ENCODE assay signal across 11 mouse cellular contexts in genomic region chr10:77613409-77613808, GRCm38 (mm10). TPM values are rescaled to one million over a fixed set of nuclear protein-coding genes. Genes with fewer than 3 reads are reported as not detected.
DNase-seq lines count a peak whose midpoint lies in the region; ATAC-seq lines count a peak whose summit lies in the region.
"Had no signal": no experiment of that assay in that cellular context is flagged by ENCODE, and none has a peak within 500 bp of the region (broad histone marks: within the 10 kb centered on the region; RNA-seq: fewer than 3 reads in every experiment).

No protein-coding gene starts in this region.

- H3K9me3 ChIP-seq in hindbrain, embryonic 13.5 days = no peaks in the 10 kb centered on the region
- H3K9me3 ChIP-seq in hindbrain, embryonic 10.5 days = no peaks in the 10 kb centered on the region
- H3K9me3 ChIP-seq: neural tube, embryonic 12.5 days had no signal

- H3K4me3 ChIP-seq in hindbrain, embryonic 13.5 days = no peak overlapping the region
- no peak overlapping the region for H3K4me3 ChIP-seq in hindbrain, embryonic 10.5 days
- H3K4me3 ChIP-seq: neural tube, embryonic 12.5 days had no signal

- H3K9ac ChIP-seq in hindbrain, embryonic 13.5 days = no peak overlapping the region
- H3K9ac ChIP-seq: neural tube, embryonic 12.5 days had no signal

- no peaks in the 10 kb centered on the region for H3K27me3 ChIP-seq in hindbrain, embryonic 13.5 days
- H3K27me3 ChIP-seq in hindbrain, embryonic 10.5 days (ENCODE audit: insufficient read depth, poor library complexity, severe bottlenecking) = no peaks in the 10 kb centered on the region
- H3K27me3 ChIP-seq: CH12.LX; neural tube, embryonic 12.5 days had no signal

- 95% methylated on average over 3 of the region's 3 CpGs for WGBS in hindbrain, embryonic 13.5 days
- 92% methylated on average over 3 of the region's 3 CpGs for WGBS in hindbrain, embryonic 10.5 days

- no peak for ATAC-seq in hindbrain, embryonic 13.5 days (ENCODE audit: low FRiP score)
- ATAC-seq: hindbrain, embryonic 16.5 days had no signal

- H3K36me3 ChIP-seq in hindbrain, embryonic 13.5 days = peaks cover 86% of the 10 kb centered on the region
- H3K36me3 ChIP-seq in hindbrain, embryonic 10.5 days = peaks cover 98% of the 10 kb centered on the region

- peaks cover 16% of the 10 kb centered on the region for H3K4me1 ChIP-seq in hindbrain, embryonic 13.5 days (replicated peaks)
- H3K4me1 ChIP-seq in hindbrain, embryonic 10.5 days (replicated peaks) = no peaks in the 10 kb centered on the region
- H3K4me1 ChIP-seq: neural tube, embryonic 12.5 days had no signal

- no peak overlapping the region for H3K4me2 ChIP-seq in hindbrain, embryonic 13.5 days
- H3K4me2 ChIP-seq: neural tube, embryonic 12.5 days had no signal

- DNase-seq in hindbrain, embryonic 10.5 days (ENCODE audit: low spot score) = no peak
- DNase-seq in heart, adult 11 months = peak; percentile 99
- peak; percentile 86 to 87 for DNase-seq in kidney, adult 8-10 months
- DNase-seq in lung, postnatal 25 days (ENCODE audit: low spot score) = peak; percentile 91
- DNase-seq in left cerebral cortex, adult 9 months (ENCODE audit: low spot score in 2 of 2) = no peak
- no peak for DNase-seq in layer of hippocampus, postnatal 10 days (ENCODE audit: low spot score in 2 of 2)
- DNase-seq in frontal cortex, postnatal 36 days (ENCODE audit: low spot score in 2 of 2) = no peak

- peak overlapping the region; percentile 9; the same call in 1 of the 2 replicates for H3K27ac ChIP-seq in hindbrain, embryonic 13.5 days
- no peak overlapping the region for H3K27ac ChIP-seq in hindbrain, embryonic 10.5 days
- H3K27ac ChIP-seq: neural tube, embryonic 12.5 days had no signal

RNA-seq across cellular contexts. Expression of gene Gm49325, which starts 7.4 kb away (rescaled TPM):
- 2.1 and 3.4 TPM in 2 replicates for polyA plus RNA-seq in hindbrain, embryonic 13.5 days (2015; fragmentation: Nextera tagmentation; extraction: Ambion mirVana)
- polyA plus RNA-seq in hindbrain, embryonic 10.5 days (2016; fragmentation: Nextera tagmentation; extraction: Ambion mirVana) = 4.4 TPM in 1 of 2 replicates, not detected in the other
- total RNA-seq in layer of hippocampus, postnatal 10 days (2021) = 10 to 100 TPM; 17.9 to 34.8 TPM
- polyA plus RNA-seq: hindbrain, embryonic 16.5 days had no signal

RNA-seq across cellular contexts. Expression of gene Sumo3, which starts 7.5 kb away (rescaled TPM):
- polyA plus RNA-seq in hindbrain, embryonic 13.5 days (2015; fragmentation: Nextera tagmentation; extraction: Ambion mirVana) = 271 and 274 TPM in 2 replicates
- 336 and 389 TPM in 2 replicates for polyA plus RNA-seq in hindbrain, embryonic 10.5 days (2016; fragmentation: Nextera tagmentation; extraction: Ambion mirVana)
- 100 to 1,000 TPM; 129 to 156 TPM for total RNA-seq in layer of hippocampus, postnatal 10 days (2021)

RNA-seq across cellular contexts. Expression of gene Ube2g2, which starts 8.7 kb away (rescaled TPM):
- polyA plus RNA-seq in hindbrain, embryonic 13.5 days (2015; fragmentation: Nextera tagmentation; extraction: Ambion mirVana) = 94.5 and 95.0 TPM in 2 replicates
- polyA plus RNA-seq in hindbrain, embryonic 10.5 days (2016; fragmentation: Nextera tagmentation; extraction: Ambion mirVana) = 100 and 103 TPM in 2 replicates
- 10 to 100 TPM; 46.6 to 54.3 TPM for total RNA-seq in layer of hippocampus, postnatal 10 days (2021)

RNA-seq across cellular contexts. Expression of gene Pttg1ip, which starts 31.9 kb away (rescaled TPM):
- polyA plus RNA-seq in hindbrain, embryonic 13.5 days (2015; fragmentation: Nextera tagmentation; extraction: Ambion mirVana) = 69.0 and 71.9 TPM in 2 replicates
- 66.6 and 67.2 TPM in 2 replicates for polyA plus RNA-seq in hindbrain, embryonic 10.5 days (2016; fragmentation: Nextera tagmentation; extraction: Ambion mirVana)
- total RNA-seq in layer of hippocampus, postnatal 10 days (2021) = 10 to 100 TPM; 71.6 to 82.0 TPM

Comparison
In these comparisons a context has a peak if more than half of its experiments do, and no peak if none do; other contexts are left out.
1. DNase-seq: peak in heart, adult 11 months (single experiment), kidney, adult 8-10 months (2 of 2) and lung, postnatal 25 days (single experiment); none in hindbrain, embryonic 10.5 days (single experiment), left cerebral cortex, adult 9 months (0 of 2), layer of hippocampus, postnatal 10 days (0 of 2) and frontal cortex, postnatal 36 days (0 of 2).